Mouse (Mus musculus) lung, embryonic 16.5 days (tissue): ENCODE results near the gene Tnfaip8l3. TPM values are rescaled to one million over a fixed set of nuclear protein-coding genes. Genes with fewer than 3 reads are reported as not detected.
A peak's percentile ranks its signal among the peaks of the same experiment; 100 is the strongest.

Experiments used
- ATAC-seq: fragments of 200-750 bp; cut with Nextera tagmentation; 2 replicates; pipeline ENCODE4 v1.8.0; 2017; ENCODE audit warnings: low read depth, mild to moderate bottlenecking, moderate library complexity
- H3K27ac ChIP-seq: fragments of 300-500 bp; sonication (generic); 2 replicates; pipeline ENCODE4 v1.5.1; 2014; ENCODE audit warnings: mild to moderate bottlenecking, control low read depth, low read length
- H3K27me3 ChIP-seq: fragments of 300-500 bp; sonication (generic); 2 replicates; pipeline ENCODE4 v1.6.1; 2014; ENCODE audit warnings: low read depth, low read length, mixed read lengths; ENCODE audit not compliant: control insufficient read depth, insufficient read depth
- H3K36me3 ChIP-seq: fragments of 300-500 bp; sonication (generic); 2 replicates; pipeline ENCODE4 v1.6.1; 2014; ENCODE audit warnings: low read length; ENCODE audit not compliant: control insufficient read depth, insufficient read depth
- H3K4me1 ChIP-seq: fragments of 300-500 bp; sonication (generic); replicated peaks from 2 replicates; pipeline ENCODE4 v1.6.1; 2014; ENCODE audit warnings: low read length, mixed read lengths; ENCODE audit not compliant: control insufficient read depth, insufficient read depth
- H3K4me2 ChIP-seq: fragments of 300-500 bp; sonication (generic); 2 replicates; pipeline ENCODE4 v1.6.1; 2014; ENCODE audit warnings: low read depth, low read length, control low read depth
- H3K4me3 ChIP-seq: fragments of 300-500 bp; sonication (generic); 2 replicates; pipeline ENCODE4 v1.5.1; 2014; ENCODE audit warnings: mild to moderate bottlenecking, low read length, control low read depth
- H3K9ac ChIP-seq: fragments of 300-500 bp; sonication (generic); 2 replicates; pipeline ENCODE4 v1.6.1; 2014; ENCODE audit warnings: low read length, control low read depth
- H3K9me3 ChIP-seq: fragments of 300-500 bp; sonication (generic); 2 replicates; pipeline ENCODE4 v1.6.1; 2016; ENCODE audit warnings: low read length; ENCODE audit not compliant: control insufficient read depth
- WGBS: fragments of 180-500 bp; shearing (Covaris S2); extraction: QIAGEN DNeasy Blood & Tissue Kit; methylation state at CpG from one replicate; pipeline ENCODE4 v1.1.7; 2014; 5-methylcytosine and 5-hydroxymethylcytosine counted together
- polyA plus RNA-seq: library from polyadenylated mRNA; unstranded; fragments of >200 nt; fragmentation: Nextera tagmentation; extraction: Ambion mirVana; gene quantifications from 2 replicates; pipeline ENCODE4 v1.2.1, GENCODE M21; 2015

The Tnfaip8l3 gene
- polyA plus RNA-seq, result 0.73 and 1.1 TPM in 2 replicates

DNA sequence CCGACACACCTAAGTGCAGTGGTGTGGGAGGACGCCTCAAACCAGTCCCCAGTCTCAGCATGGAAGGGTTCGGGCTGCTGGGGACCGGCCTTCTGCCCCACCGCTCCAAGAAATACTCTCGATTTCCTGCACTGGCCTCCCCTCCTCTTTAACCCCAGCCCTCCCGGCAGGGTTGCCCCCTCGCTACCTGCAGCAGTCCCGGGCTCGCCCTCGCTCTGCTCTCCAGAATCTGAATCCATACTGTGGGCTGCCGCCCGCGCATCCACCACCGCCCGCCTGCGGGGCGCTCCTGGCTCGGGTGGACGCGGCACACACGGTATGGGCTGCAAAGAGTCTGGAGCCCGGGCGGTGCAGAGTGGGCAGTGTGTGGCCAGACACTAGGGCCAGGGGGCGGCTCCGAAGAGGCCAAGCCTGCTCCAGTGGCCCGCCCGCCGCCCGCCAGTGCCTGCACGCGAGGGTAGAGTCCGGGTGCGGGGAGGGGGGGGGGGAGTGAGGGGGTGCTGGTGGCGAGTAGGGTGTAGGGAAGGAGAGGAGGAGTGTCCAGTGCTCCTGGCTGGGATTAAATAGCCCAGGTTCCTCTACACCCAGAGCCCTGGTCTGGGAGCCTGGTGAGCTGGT is at the start of gene Tnfaip8l3:
Gene Tnfaip8l3, minus strand, starts transcription at position 357 of the 618 bp plus-strand sequence.
- under 1% methylated on average over 35 of the region's 35 CpGs for WGBS
- Histone ChIP-seq H3K4me1 (peaks cover 10% of the 10 kb centered on the region; the same call in 1 of the 2 replicates), H3K27ac (no peak within 1 kb of the TSS), H3K27me3 (peaks cover 19% of the 10 kb centered on the region), H3K4me3 (peak within 1 kb of the TSS; percentile 52), H3K36me3 (no peaks in the 10 kb centered on the region), H3K9me3 (no peaks in the 10 kb centered on the region), H3K4me2 (peak within 1 kb of the TSS; percentile 80), H3K9ac (peak within 1 kb of the TSS; percentile 50)
- ATAC-seq, result peak; percentile 82

DNA sequence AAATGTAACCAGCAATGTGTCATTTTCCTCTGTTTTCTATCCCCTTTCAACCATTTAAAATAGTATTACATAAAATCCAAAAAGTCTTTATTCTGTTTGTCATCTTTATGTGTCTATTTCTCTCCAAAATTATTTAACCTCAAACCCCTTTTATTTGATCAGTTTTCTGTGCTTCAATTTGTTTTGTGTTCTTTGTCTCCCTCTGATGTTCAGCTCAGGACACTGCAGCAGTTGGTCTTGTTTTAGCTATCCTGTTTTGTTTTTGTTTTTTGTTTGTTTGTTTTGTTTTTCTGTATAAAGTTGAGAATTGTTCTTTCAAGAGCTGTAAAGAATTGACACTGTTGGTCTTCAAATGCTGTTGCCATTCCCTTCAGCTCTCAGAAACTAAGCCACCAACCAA is 44.5 kb upstream of the Tnfaip8l3 start:
- ATAC-seq, result no peak
- H3K27ac ChIP-seq, result no peak overlapping the region
- H3K9me3 ChIP-seq, result no peaks in the 10 kb centered on the region
- no peaks in the 10 kb centered on the region for H3K27me3 ChIP-seq
- no peak overlapping the region for H3K4me3 ChIP-seq
- H3K4me1 ChIP-seq, result no peaks in the 10 kb centered on the region
- no peak overlapping the region for H3K4me2 ChIP-seq
- H3K36me3 ChIP-seq, result no peaks in the 10 kb centered on the region
- H3K9ac ChIP-seq, result no peak overlapping the region

DNA sequence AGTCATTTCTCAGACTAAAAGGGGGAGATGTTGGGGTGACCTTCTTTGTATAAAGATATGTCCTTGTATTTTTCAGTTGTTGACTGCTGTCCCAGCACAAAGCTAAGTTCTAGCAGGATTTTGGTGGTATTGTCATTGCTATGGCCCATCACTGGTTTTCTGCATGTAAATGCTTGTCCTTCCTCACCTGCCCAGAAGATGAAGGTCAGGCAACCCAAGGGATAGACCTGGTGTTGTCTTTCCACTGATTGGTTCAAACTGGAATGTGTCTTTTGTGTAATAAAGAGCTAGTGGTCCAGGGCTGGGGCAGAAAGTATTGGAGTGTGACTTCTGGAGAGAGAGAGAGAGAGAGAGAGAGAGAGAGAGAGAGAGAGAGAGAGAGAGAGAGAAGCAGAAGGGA is 30.4 kb upstream of the Tnfaip8l3 start:
- Histone ChIP-seq H3K9me3 (no peaks in the 10 kb centered on the region), H3K4me3 (no peak overlapping the region), H3K27me3 (no peaks in the 10 kb centered on the region), H3K4me2 (no peak overlapping the region), H3K9ac (no peak overlapping the region), H3K27ac (no peak overlapping the region), H3K4me1 (no peaks in the 10 kb centered on the region), H3K36me3 (no peaks in the 10 kb centered on the region)
- ATAC-seq, result no peak

DNA sequence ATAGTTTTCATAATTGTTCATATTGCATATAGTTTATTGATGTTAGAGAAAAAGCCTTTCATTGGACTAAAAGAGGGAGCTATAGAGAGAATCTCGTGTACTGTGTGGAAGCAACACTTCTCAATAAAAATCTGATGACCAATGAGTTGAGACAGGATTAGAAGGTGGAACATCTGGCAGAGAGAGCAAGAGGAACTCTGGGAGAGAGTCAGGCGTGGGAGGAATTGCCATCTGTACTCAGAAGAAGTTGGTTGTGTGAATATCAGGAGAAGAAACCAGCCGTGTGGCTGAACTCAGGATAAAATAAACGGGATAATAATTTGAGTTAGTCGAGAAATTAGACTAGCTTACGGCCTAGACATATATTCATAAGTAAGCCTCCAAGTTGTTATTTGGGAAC is 28.9 kb upstream of the Tnfaip8l3 start:
- Histone ChIP-seq H3K9me3 (no peaks in the 10 kb centered on the region), H3K4me3 (no peak overlapping the region), H3K4me1 (no peaks in the 10 kb centered on the region), H3K4me2 (no peak overlapping the region), H3K27ac (no peak overlapping the region), H3K27me3 (no peaks in the 10 kb centered on the region), H3K9ac (no peak overlapping the region), H3K36me3 (no peaks in the 10 kb centered on the region)
- ATAC-seq, result no peak
- 68% methylated on average over 6 of the region's 6 CpGs for WGBS

DNA sequence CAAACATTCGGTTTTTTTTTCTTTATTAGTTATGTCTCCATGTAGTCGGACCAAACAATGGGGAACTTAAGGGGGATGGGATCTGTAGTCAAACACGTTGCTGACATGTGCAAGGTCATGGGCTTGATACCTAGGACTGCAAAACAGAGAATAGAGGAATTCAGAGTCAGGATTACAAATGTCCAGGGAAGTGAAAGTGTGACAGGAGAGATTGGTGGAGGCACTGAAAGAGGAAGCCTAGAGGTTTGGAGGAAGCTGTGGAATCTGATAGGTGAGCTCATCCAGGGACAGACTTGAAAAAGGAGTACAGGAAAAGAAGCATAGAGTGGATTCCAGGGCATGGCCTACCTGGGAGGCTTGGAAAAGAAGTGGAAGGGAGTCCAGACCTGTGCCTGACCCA is 16.1 kb upstream of the Tnfaip8l3 start:
- Histone ChIP-seq H3K27me3 (no peaks in the 10 kb centered on the region), H3K4me2 (no peak overlapping the region), H3K36me3 (no peaks in the 10 kb centered on the region), H3K27ac (no peak overlapping the region), H3K9ac (no peak overlapping the region), H3K4me1 (no peaks in the 10 kb centered on the region), H3K4me3 (no peak overlapping the region), H3K9me3 (no peaks in the 10 kb centered on the region)
- WGBS, result 67% methylated on average over 3 of the region's 3 CpGs
- no peak for ATAC-seq

DNA sequence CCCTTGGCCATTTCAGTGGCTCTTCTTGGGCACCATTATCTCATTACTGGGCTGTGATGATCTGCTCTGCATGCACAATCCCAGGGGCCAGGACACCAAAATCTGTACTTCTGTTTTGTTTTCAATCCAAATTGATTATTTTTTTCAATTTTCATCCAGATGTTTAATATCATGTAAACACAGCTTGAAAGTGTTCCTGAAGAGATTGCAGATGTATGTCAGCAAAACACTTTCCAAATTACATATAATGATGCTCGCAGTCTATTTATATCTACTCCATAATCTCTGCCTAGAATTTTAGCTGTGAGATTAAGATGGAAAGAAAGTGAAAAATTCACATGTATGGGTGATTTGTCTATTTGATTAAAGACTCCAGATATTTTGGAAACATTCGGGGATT is 9.6 kb upstream of the Tnfaip8l3 start:
- no peak overlapping the region for H3K9ac ChIP-seq
- H3K9me3 ChIP-seq, result no peaks in the 10 kb centered on the region
- H3K27ac ChIP-seq, result no peak overlapping the region
- H3K4me1 ChIP-seq, result no peaks in the 10 kb centered on the region
- H3K27me3 ChIP-seq, result no peaks in the 10 kb centered on the region
- 41% methylated on average over 2 of the region's 2 CpGs for WGBS
- no peak overlapping the region for H3K4me3 ChIP-seq
- no peaks in the 10 kb centered on the region for H3K36me3 ChIP-seq
- no peak overlapping the region for H3K4me2 ChIP-seq
- peak; percentile 51; the same call in 1 of the 2 replicates for ATAC-seq

DNA sequence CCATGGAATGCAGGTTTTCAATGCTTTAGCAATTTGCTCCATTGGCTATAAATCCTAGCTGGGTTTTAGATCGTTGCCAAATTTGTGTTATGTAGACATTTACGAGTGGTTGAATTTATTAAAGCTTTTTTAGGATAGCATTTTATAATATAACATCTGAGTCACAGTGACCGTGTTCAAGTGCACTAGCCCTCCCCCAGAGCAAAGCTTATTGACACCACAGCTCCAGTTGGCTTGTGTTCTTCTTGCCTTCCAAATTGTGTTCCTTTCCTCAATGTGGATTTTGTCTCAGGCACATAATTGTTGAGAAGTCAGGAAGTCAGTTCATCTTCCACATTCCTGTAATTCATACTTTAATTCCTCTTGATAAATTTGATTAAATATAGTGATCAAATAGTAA is 6.7 kb upstream of the Tnfaip8l3 start:
- no peak overlapping the region for H3K4me3 ChIP-seq
- peak; percentile 84 for ATAC-seq
- no peaks in the 10 kb centered on the region for H3K4me1 ChIP-seq
- no peaks in the 10 kb centered on the region for H3K36me3 ChIP-seq
- H3K27me3 ChIP-seq, result no peaks in the 10 kb centered on the region
- H3K4me2 ChIP-seq, result no peak overlapping the region
- WGBS, result 55% methylated on average over 3 of the region's 3 CpGs
- no peaks in the 10 kb centered on the region for H3K9me3 ChIP-seq
- H3K9ac ChIP-seq, result no peak overlapping the region
- peak overlapping the region; percentile 17; the same call in 1 of the 2 replicates for H3K27ac ChIP-seq

DNA sequence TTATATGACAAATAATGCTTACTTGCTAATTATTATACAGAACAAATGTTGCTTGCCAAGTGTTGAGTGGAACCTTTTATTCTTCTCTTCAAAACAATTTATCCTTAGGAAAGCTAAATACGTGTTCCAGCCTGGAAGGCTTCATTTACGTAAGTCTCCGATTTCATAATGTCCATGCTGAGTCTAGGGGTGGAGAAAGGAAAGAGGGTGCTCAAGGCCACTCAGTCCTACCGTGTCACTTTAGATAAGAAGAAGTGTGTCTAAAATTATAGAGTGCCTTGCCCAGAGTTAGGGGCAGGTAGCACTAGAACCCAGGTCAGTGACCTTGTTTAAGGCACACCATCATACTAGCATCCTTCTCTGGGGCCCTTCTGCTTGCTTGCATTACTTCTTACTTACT is 5.5 kb upstream of the Tnfaip8l3 start:
- no peak for ATAC-seq
- H3K27ac ChIP-seq, result no peak overlapping the region

DNA sequence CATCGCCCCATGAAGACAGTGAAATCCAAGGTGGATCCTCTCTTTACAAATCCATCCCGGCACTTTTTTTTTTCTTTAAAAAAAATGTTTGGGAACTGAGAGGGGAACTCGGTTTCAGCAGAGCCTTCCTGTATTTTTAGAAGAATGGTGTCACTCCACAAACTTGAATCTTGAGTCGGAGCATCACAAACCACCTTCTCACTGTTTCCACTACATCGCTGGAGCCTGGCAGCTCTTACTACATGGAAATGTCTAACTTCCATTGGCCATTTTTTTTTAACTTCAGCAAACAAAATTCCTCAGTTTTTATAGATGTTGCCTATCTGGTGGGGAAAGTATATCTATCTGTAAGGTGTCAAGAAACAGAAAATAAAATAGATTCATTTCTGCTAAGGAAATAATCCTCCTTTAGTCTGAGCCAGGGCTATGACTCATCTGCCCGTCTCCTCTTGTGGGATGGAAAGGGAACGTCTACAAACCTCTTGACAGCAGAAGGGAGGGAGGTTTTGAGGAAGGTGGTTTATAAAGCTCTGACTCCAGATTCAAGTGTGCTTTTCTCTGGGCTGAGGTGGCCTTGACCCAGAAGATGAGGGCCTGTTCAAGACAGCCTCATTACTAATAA is 3.4 kb upstream of the Tnfaip8l3 start:
- Histone ChIP-seq H3K4me2 (no peak overlapping the region), H3K4me1 (peaks cover 10% of the 10 kb centered on the region; the same call in 1 of the 2 replicates), H3K4me3 (no peak overlapping the region), H3K36me3 (no peaks in the 10 kb centered on the region), H3K9me3 (no peaks in the 10 kb centered on the region), H3K27me3 (peaks cover 16% of the 10 kb centered on the region), H3K27ac (no peak overlapping the region), H3K9ac (no peak overlapping the region)
- 67% methylated on average over 7 of the region's 7 CpGs for WGBS
- no peak for ATAC-seq

More for the DNA sequence above, 5.5 kb upstream of the Tnfaip8l3 start:
- Histone ChIP-seq H3K4me1 (peaks cover 5% of the 10 kb centered on the region; the same call in 1 of the 2 replicates), H3K4me2 (no peak overlapping the region), H3K36me3 (no peaks in the 10 kb centered on the region), H3K9ac (no peak overlapping the region), H3K9me3 (no peaks in the 10 kb centered on the region), H3K4me3 (no peak overlapping the region), H3K27me3 (no peaks in the 10 kb centered on the region)
- 50% methylated on average over 4 of the region's 4 CpGs for WGBS
